Mouse (Mus musculus) Patski (cell line): ENCODE results near the gene Mfap5. TPM values are rescaled to one million over a fixed set of nuclear protein-coding genes. Genes with fewer than 3 reads are reported as not detected.

Experiments used
- ATAC-seq: fragments of 100-300 bp; one replicate; pipeline ENCODE4 v1.8.0; 2021
- CTCF ChIA-PET: fragments of 350-600 bp; sonication (Branson Sonifier 250); formaldehyde crosslinking; loops from one replicate; lab custom pipeline; 2022; ENCODE audit warnings: inconsistent platforms; lab: Charles Lee
- POLR2A ChIA-PET: fragments of 350-600 bp; sonication (Branson Sonifier 250); formaldehyde crosslinking; loops from one replicate; lab custom pipeline; 2022; ENCODE audit warnings: antibody characterized with exemption, inconsistent platforms; lab: Charles Lee
- DNase-seq: peaks from one replicate; pipeline ENCODE4 v3.0.0-alpha.2; 2011; ENCODE audit warnings: low read depth, low spot score
- H3K27me3 ChIP-seq: fragments of 371-371 bp; one replicate; pipeline ENCODE4 v1.5.1; 2021
- CTCF ChIP-seq: fragments of 100-300 bp; IDR thresholded peaks from one replicate; pipeline ENCODE4 v1.5.1; 2021
- in situ Hi-C: fragments of 300-500 bp; cut with MboI; formaldehyde crosslinking; loops from 3 replicates; pipeline ENCODE4 v1.11.1; 2018; ENCODE audit warnings: low pct_unique_long_range_greater_than_20kb, mixed read lengths
- polyA plus RNA-seq: library from polyadenylated mRNA; unstranded; gene quantifications from one replicate; pipeline ENCODE4 v1.2.3, GENCODE M21; 2021

Gene Mfap5
- polyA plus RNA-seq, 1 experiment from 2014 or later: not detected

DNA sequence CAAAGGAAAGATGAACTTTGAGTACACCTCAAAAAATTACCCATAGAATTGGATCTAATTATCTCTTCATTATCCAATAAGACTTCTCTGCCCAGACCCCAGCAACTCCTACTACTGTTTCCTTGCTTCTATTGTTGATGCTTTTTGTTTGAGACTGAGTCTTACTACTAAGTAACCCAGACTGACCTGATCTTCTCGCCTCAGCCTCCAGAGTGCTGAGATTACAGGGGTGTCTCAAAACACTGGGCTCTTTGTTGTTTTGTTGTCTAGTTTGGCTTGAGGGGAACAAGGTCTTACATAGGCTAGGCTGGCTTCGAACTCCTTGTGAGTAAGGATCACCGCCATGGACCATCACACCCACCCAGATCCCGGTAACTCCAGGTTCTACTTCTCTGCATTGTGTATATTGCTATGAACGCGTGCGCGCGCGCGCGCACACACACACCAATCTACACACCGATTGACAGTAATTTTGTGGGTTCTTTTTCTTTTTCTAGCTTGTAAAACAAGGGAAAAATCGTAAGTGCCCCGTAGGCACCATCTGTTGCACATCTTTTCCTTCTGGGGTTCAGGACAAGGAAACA, 14.6 kb upstream of the Mfap5 start:
- in situ Hi-C loops: no loop called here
- ChIA-PET POLR2A (no interaction called here), CTCF (interaction anchor here (0.8 kb wide), 1 partner anchor 14 kb away, joined by 3 read pairs; the partner anchor contains the start of gene Mfap5)
- DNase-seq (no peak), ATAC-seq (no peak)
- no peak for TF ChIP-seq CTCF
- peaks cover 39% of the 10 kb centered on the region for H3K27me3 ChIP-seq

DNA sequence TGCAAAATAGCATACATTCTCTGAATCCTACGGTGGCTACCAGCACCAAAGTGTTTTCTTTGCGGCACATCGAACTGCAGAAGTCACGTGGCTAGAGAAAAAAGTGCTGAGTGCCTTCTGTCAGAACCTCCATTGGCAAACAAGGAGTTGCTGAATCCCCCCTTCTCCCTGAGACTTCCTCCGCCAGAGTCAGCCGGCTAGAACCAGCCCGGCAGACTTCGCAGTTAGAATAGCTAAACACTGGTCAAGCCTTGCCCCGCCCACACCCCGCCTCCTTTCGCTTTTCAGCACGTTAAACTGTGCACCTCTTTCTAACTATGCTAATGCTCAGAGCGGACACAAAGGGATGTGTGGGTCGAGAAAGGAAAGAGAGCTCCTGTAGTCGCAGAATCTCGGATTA, 14.1 kb upstream of the Mfap5 start:
- ChIA-PET POLR2A (no interaction called here), CTCF (interaction anchor here (0.8 kb wide), 1 partner anchor 13 kb away, joined by 3 read pairs; the partner anchor contains the start of gene Mfap5)
- DNase-seq (no peak), ATAC-seq (no peak)
- in situ Hi-C loops: no loop called here
- TF ChIP-seq CTCF: no peak
- H3K27me3 ChIP-seq: peaks cover 44% of the 10 kb centered on the region

DNA sequence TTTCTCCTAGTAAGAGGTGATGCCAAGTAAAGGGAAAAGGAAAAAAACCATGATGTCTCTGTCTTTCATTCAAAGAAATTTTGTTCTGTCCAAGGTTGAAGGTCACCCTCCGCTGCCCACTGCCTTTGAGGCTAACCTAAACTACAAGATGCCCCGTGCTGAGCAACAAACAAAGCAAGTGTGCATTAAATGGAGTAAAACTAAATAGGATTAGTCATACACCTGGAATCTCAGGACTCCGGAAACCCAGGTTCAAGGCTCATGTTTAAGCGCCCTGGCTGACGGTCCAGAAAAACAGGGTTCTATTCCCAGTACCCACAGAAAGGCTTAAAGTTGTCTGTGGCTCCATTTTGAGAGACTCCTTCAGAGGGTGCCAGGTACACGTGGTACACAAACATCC, 13.2 kb upstream of the Mfap5 start:
- peaks cover 38% of the 10 kb centered on the region for H3K27me3 ChIP-seq
- TF ChIP-seq CTCF: no peak
- ChIA-PET POLR2A (no interaction called here), CTCF (no interaction called here)
- ATAC-seq: no peak
- no peak for DNase-seq
- in situ Hi-C loops: no loop called here

DNA sequence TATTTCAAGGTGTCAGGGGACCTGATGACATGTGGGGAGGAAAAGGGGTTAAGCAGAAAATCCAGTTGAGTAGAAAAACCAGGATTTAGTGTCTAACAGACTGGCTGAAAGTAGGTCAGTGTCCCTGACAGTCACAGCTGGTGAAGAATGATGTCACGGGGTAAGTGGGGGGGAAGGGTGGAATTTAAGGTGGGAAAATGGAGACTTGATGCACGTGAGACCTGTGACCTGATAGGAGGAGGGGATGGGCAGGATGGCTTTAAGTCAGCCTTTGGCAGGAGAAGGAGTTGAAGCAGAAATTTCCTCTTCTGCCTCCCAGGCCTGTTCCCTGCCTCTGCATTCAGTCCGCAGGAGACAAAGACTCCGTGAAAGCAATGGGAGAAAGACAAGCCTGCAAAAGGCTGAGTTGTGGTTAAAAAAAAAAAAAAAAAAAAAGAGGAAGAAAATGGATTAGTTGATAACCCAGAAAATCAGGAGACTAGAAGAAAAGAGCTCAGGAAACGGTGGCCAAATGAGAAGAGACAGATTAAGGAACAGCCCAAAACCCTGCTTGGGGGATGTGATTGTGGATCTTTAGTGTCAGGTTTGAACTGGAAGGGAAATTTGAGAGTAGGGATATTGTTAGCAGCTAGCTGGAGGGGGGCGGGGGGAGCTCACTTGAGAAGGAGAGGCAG, 11.7 kb upstream of the Mfap5 start:
- no peak for DNase-seq
- POLR2A ChIA-PET: interaction anchor here (0.6 to 0.7 kb wide), 2 partner anchors 12 to 1024 kb away, joined by 3 to 11 read pairs; no protein-coding TSS in a partner anchor
- no peak for TF ChIP-seq CTCF

DNA sequence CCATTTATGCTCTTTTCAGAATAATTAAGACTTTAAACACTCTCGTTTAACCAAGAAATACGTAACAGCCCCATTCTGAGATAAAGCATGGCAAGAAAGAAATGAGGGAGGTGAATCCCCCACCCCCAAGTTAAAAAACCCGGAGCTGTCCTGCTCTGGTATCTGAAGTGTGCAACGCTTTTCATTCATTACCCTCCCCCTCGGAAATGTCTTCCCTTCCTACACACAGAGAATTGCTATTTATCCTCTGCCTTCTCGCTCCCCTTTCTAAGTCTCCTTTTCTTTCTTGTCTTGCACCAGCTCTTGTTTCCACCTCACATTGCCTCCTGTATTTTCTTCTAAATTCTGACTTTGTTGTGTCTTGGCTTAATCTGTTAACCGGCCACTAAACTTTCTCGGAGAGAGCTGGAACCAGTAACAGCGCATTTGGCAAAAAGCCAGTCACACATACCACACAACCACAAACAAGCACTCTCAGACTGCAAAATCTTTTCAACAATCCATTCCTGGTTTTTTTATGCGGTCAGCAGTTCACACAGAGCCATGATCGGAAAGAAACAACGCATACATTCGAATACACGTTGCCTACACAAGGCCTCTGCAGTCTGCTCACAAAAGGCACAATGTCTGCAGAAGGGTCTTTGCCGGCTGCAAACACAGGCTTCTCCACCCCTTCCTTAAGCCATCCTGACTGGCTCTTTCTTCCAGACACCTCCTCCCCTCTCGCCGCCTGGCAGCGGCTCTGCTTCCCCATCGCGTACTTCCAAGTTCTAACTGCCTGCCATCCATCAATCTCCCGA, 10.4 kb upstream of the Mfap5 start:
- DNase-seq (no peak), ATAC-seq (peak; percentile 19)
- CTCF ChIA-PET: interaction anchor here (1.4 kb wide), 2 partner anchors 18 to 65 kb away, joined by 3 to 4 read pairs; no protein-coding TSS in a partner anchor
- POLR2A ChIA-PET: no interaction called here
- no peak for TF ChIP-seq CTCF
- in situ Hi-C loops: loop anchor here (5.0 kb wide), 1 partner anchor 67 kb away; no protein-coding TSS in a partner anchor
- peaks cover 39% of the 10 kb centered on the region for H3K27me3 ChIP-seq

More for the DNA sequence above, 11.7 kb upstream of the Mfap5 start:
- CTCF ChIA-PET: no interaction called here
- no peak for ATAC-seq
- peaks cover 39% of the 10 kb centered on the region for H3K27me3 ChIP-seq
- in situ Hi-C loops: no loop called here

DNA sequence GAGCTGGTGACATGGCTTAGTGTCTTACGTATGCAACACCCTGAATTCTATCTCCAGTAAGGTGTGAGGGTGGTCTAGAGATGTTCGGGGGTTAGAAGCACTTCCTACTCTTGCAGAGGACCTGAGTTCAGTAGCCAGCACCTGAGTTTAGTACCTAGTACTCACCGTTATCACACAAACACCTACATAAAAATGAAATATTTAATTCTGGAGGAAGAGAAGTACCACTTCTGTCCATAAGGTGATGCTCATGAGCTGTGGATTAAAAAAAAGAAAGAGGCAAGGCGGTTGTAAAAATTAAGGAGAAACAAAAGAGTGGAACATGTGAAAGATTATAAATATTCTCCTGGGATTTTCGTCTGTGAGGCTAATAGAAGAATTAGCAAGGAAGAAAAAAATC, 9.1 kb upstream of the Mfap5 start:
- CTCF ChIA-PET: interaction anchor here (1.0 to 1.4 kb wide), 6 partner anchors 9 to 64 kb away, joined by 3 to 4 read pairs (median 3); no protein-coding TSS in a partner anchor
- peak; percentile 55 for TF ChIP-seq CTCF
- DNase-seq (no peak), ATAC-seq (no peak)
- peaks cover 29% of the 10 kb centered on the region for H3K27me3 ChIP-seq
- in situ Hi-C loops: loop anchor here (5.0 kb wide), 1 partner anchor 66 kb away; no protein-coding TSS in a partner anchor
- POLR2A ChIA-PET: no interaction called here

DNA sequence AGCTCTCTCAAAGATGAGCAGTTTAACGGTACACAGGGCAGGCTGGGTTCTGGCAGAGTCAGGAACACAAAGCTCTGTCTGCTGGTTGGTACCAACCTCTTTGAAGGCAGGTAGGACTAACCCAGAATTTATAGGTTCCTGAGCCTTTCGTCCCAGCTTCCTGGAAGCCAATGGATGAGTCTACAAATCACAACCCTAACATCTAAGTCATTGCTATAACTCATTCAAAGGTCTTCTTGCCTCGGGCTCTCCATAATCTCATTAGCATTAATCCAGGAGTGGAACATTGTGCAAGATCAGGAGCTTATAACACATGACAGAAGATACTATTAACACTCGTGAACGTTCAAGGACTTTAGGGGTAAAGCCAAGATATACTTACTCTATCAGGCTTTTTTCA, 7.0 kb upstream of the Mfap5 start, which contains the start of gene Rimklb:
Gene Rimklb, minus strand, starts transcription at position 101 of the 400 bp plus-strand sequence.
- no peak for DNase-seq
- ATAC-seq: no peak
- ChIA-PET CTCF (interaction anchor here (0.9 to 1.2 kb wide), 2 partner anchors 21 to 58 kb away, joined by 3 read pairs; no protein-coding TSS in a partner anchor), POLR2A (no interaction called here)
- no peak for TF ChIP-seq CTCF
- in situ Hi-C loops: loop anchor here (5.0 kb wide), 1 partner anchor 64 kb away; no protein-coding TSS in a partner anchor
- H3K27me3 ChIP-seq: peaks cover 10% of the 10 kb centered on the region

DNA sequence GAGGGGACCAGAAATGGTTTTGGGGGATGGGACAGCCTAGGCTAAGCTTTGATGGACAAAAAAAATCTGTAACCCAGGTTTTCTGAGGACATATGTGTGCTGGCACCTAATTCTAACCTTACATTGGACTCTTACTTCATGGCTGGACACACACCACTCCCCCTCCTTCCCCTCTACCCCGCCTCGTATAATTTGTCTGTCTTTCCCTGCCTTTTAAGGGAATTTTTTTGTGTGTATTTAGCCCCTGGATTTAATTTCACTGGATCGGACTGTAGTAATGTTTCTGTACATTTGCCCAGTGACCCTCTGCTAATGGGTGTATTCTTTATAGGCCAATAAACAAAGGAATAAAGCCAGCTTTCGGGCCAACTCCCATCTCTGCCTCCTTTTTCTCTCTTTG, 604 bp upstream of the Mfap5 start:
- no peak for TF ChIP-seq CTCF
- no peak for ATAC-seq
- POLR2A ChIA-PET: no interaction called here
- in situ Hi-C loops: no loop called here
- peaks cover 6% of the 10 kb centered on the region for H3K27me3 ChIP-seq
- CTCF ChIA-PET: interaction anchor here (1.3 kb wide), 1 partner anchor 13 kb away, joined by 3 read pairs; no protein-coding TSS in a partner anchor
- DNase-seq: no peak

DNA sequence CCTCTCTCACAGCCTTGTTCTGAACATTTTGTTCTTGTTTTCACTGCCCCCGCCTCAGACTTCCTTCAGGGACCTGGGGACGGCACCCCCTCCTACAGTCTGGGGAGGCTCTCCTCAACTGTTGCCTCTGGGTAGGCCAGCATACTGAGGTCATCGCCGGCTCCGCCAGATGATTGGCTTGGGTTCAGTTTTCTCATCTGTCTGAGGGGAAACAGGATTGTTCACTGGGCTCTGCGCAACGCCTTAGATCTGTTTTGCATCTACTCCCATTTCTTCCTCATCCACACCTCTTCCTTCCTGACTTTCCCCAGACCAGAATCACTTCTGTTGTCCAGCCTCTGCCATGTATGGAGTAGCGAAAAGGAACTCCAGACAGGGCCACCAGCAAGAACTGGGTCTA, 2.8 kb downstream of the Mfap5 start:
- peaks cover 10% of the 10 kb centered on the region for H3K27me3 ChIP-seq
- ChIA-PET POLR2A (no interaction called here), CTCF (no interaction called here)
- in situ Hi-C loops: no loop called here
- DNase-seq (no peak), ATAC-seq (no peak)
- no peak for TF ChIP-seq CTCF
